In the genomic region with DNA sequence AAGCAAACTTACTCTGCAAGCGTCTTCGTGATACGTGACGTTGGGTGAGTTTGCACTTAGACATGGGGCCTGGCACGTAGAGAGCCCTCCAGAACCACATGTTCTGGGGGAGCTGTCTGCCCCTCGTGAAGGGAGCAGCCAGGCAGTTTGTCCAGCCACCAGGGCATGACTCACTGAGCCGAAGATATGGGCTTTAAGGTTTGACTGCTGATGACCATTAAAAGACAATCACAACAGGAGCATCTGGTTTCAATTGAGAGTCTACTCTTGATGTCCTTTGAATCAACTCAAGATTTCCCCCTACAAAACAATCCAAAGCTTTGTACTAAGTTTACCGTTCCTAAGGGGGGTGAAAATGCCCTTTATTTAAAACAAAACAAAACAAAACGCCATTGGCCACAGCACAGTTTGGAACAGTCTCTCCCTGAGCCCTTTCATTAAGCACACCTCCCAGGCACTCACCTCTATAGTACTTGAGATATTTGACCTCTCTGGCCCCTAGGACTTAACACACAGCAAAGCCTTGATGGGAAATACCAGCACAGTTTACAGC, we compare ENCODE assay signal across 25 mouse cellular contexts. TPM values are rescaled to one million over a fixed set of nuclear protein-coding genes. Genes with fewer than 3 reads are reported as not detected.
DNase-seq lines count a peak whose midpoint lies in the region; ATAC-seq lines count a peak whose summit lies in the region.
"Had no signal": no experiment of that assay in that cellular context is flagged by ENCODE, and none has a peak within 500 bp of the region (broad histone marks: within the 10 kb centered on the region; RNA-seq: fewer than 3 reads in every experiment).

No protein-coding gene starts in this region.

- no peak for DNase-seq in forebrain, embryonic 10.5 days (ENCODE audit: extremely low spot score, low spot score)
- DNase-seq in forebrain, embryonic 11.5 days (ENCODE audit: low spot score): no peak
- peak; percentile 77 for DNase-seq in 3T3-L1 (ENCODE audit: low read depth, low spot score)
- DNase-seq in embryonic facial prominence, embryonic 10.5 days (ENCODE audit: low spot score): peak; percentile 38
- DNase-seq in limb, embryonic 11.5 days (ENCODE audit: low spot score): peak; percentile 41
- no peak for DNase-seq in testis, postnatal 10 days (ENCODE audit: low spot score)
- no peak for DNase-seq in heart, postnatal 14 days
- DNase-seq: adrenal gland, postnatal 14 days; cerebellum, adult 8-10 months; gastrocnemius, postnatal 36 days; kidney, adult 18-20 months; layer of hippocampus, postnatal 36 days; liver; midbrain, embryonic 14.5 days; right cerebral cortex, postnatal 25 days; spleen, adult 18-20 months; thymus, postnatal 14 days had no signal

- WGBS in forebrain, embryonic 10.5 days: 67% methylated on average over 9 of the region's 9 CpGs
- WGBS in forebrain, embryonic 11.5 days: 73% methylated on average over 9 of the region's 9 CpGs
- 43% methylated on average over 9 of the region's 9 CpGs for WGBS in embryonic facial prominence, embryonic 10.5 days
- 36% methylated on average over 9 of the region's 9 CpGs for WGBS in limb, embryonic 11.5 days
- 65% methylated on average over 9 of the region's 9 CpGs for WGBS in hindbrain, embryonic 12.5 days

- no peaks in the 10 kb centered on the region for H3K9me3 ChIP-seq in forebrain, embryonic 10.5 days
- H3K9me3 ChIP-seq in forebrain, embryonic 11.5 days (ENCODE audit: control insufficient read depth, low read length): no peaks in the 10 kb centered on the region
- H3K9me3 ChIP-seq in embryonic facial prominence, embryonic 10.5 days: no peaks in the 10 kb centered on the region
- no peaks in the 10 kb centered on the region for H3K9me3 ChIP-seq in limb, embryonic 11.5 days (ENCODE audit: control insufficient read depth, low read length)
- no peaks in the 10 kb centered on the region for H3K9me3 ChIP-seq in hindbrain, embryonic 12.5 days (replicated peaks)
- H3K9me3 ChIP-seq: hindbrain, embryonic 10.5 days; liver, embryonic 15.5 days; megakaryocyte, embryonic 14.5 days had no signal

- H3K36me3 ChIP-seq in forebrain, embryonic 10.5 days (replicated peaks): no peaks in the 10 kb centered on the region
- H3K36me3 ChIP-seq in forebrain, embryonic 11.5 days (ENCODE audit: control insufficient read depth, insufficient read depth, low read length): no peaks in the 10 kb centered on the region
- no peaks in the 10 kb centered on the region for H3K36me3 ChIP-seq in embryonic facial prominence, embryonic 10.5 days (replicated peaks)
- no peaks in the 10 kb centered on the region for H3K36me3 ChIP-seq in limb, embryonic 11.5 days (ENCODE audit: control insufficient read depth, insufficient read depth, low read length)
- H3K36me3 ChIP-seq in hindbrain, embryonic 12.5 days: no peaks in the 10 kb centered on the region
- H3K36me3 ChIP-seq: hindbrain, embryonic 10.5 days; liver, embryonic 15.5 days had no signal

- no peak overlapping the region for H3K4me2 ChIP-seq in forebrain, embryonic 11.5 days (ENCODE audit: low read depth, low read length, severe bottlenecking)
- no peak overlapping the region for H3K4me2 ChIP-seq in limb, embryonic 11.5 days (ENCODE audit: low read depth, severe bottlenecking)
- no peak overlapping the region for H3K4me2 ChIP-seq in hindbrain, embryonic 12.5 days (replicated peaks)
- H3K4me2 ChIP-seq: liver, embryonic 15.5 days had no signal

- no peak overlapping the region for H3K9ac ChIP-seq in forebrain, embryonic 11.5 days (ENCODE audit: low read length)
- no peak overlapping the region for H3K9ac ChIP-seq in limb, embryonic 11.5 days (ENCODE audit: low read length)
- H3K9ac ChIP-seq in hindbrain, embryonic 12.5 days: no peak overlapping the region
- H3K9ac ChIP-seq: liver, embryonic 15.5 days had no signal

- H3K4me3 ChIP-seq in forebrain, embryonic 10.5 days: no peak overlapping the region
- H3K4me3 ChIP-seq in forebrain, embryonic 11.5 days (ENCODE audit: low read depth, low read length): no peak overlapping the region
- H3K4me3 ChIP-seq in embryonic facial prominence, embryonic 10.5 days: no peak overlapping the region
- H3K4me3 ChIP-seq in limb, embryonic 11.5 days (ENCODE audit: low read depth, low read length): no peak overlapping the region
- no peak overlapping the region for H3K4me3 ChIP-seq in hindbrain, embryonic 12.5 days
- H3K4me3 ChIP-seq: hindbrain, embryonic 10.5 days; liver, embryonic 15.5 days; megakaryocyte, embryonic 14.5 days had no signal

- peaks cover 22% of the 10 kb centered on the region; the same call in 1 of the 2 replicates for H3K4me1 ChIP-seq in forebrain, embryonic 10.5 days
- no peaks in the 10 kb centered on the region for H3K4me1 ChIP-seq in forebrain, embryonic 11.5 days (replicated peaks; ENCODE audit: control insufficient read depth, insufficient read depth, low read length)
- H3K4me1 ChIP-seq in embryonic facial prominence, embryonic 10.5 days: peaks cover 32% of the 10 kb centered on the region
- peaks cover 5% of the 10 kb centered on the region for H3K4me1 ChIP-seq in limb, embryonic 11.5 days (ENCODE audit: control insufficient read depth, insufficient read depth, low read length)
- H3K4me1 ChIP-seq in hindbrain, embryonic 12.5 days: no peaks in the 10 kb centered on the region
- H3K4me1 ChIP-seq: liver, embryonic 15.5 days had no signal

- intact Hi-C loops in heart, postnatal 14 days (cut with DNase I): no loop called here

- no peak for ATAC-seq in forebrain, embryonic 11.5 days (replicated peaks; ENCODE audit: low FRiP score)
- ATAC-seq in limb, embryonic 11.5 days (ENCODE audit: insufficient number of reproducible peaks, low FRiP score, low TSS enrichment, low read depth): 0 out of 2 replicates have a peak, but pooled peaks have one; percentile 27
- no peak for ATAC-seq in hindbrain, embryonic 12.5 days (ENCODE audit: low FRiP score)
- ATAC-seq: forebrain, embryonic 16.5 days; hindbrain, postnatal 0 days; lung, postnatal 0 days had no signal

- H3K27ac ChIP-seq in forebrain, embryonic 10.5 days: peak overlapping the region; percentile 35; the same call in 1 of the 2 replicates
- H3K27ac ChIP-seq in forebrain, embryonic 11.5 days (ENCODE audit: low read depth, low read length): no peak overlapping the region
- peak overlapping the region; percentile 65; the same call in 1 of the 2 replicates for H3K27ac ChIP-seq in embryonic facial prominence, embryonic 10.5 days (replicated peaks)
- H3K27ac ChIP-seq in limb, embryonic 11.5 days (replicated peaks; ENCODE audit: low read depth, low read length): no peak overlapping the region
- H3K27ac ChIP-seq in hindbrain, embryonic 12.5 days: no peak overlapping the region
- H3K27ac ChIP-seq: hindbrain, embryonic 10.5 days; hindbrain, postnatal 0 days; kidney, postnatal 0 days; liver, embryonic 15.5 days had no signal

- H3K27me3 ChIP-seq in forebrain, embryonic 10.5 days (ENCODE audit: poor library complexity, severe bottlenecking): no peaks in the 10 kb centered on the region
- no peaks in the 10 kb centered on the region for H3K27me3 ChIP-seq in forebrain, embryonic 11.5 days (ENCODE audit: control insufficient read depth, insufficient read depth, low read length)
- H3K27me3 ChIP-seq in embryonic facial prominence, embryonic 10.5 days (replicated peaks; ENCODE audit: low read depth, poor library complexity, severe bottlenecking): no peaks in the 10 kb centered on the region
- no peaks in the 10 kb centered on the region for H3K27me3 ChIP-seq in limb, embryonic 11.5 days (ENCODE audit: control insufficient read depth, insufficient read depth, low read length)
- no peaks in the 10 kb centered on the region for H3K27me3 ChIP-seq in hindbrain, embryonic 12.5 days
- H3K27me3 ChIP-seq: liver, embryonic 15.5 days; megakaryocyte, embryonic 14.5 days had no signal

RNA-seq across cellular contexts. Expression of a gene that starts 34.5 kb away (rescaled TPM):
- polyA plus RNA-seq in forebrain, embryonic 10.5 days (2016; fragmentation: Nextera tagmentation; extraction: Ambion mirVana): 13.8 and 15.2 TPM in 2 replicates
- 19.1 and 19.3 TPM in 2 replicates for polyA plus RNA-seq in forebrain, embryonic 11.5 days (2014; fragmentation: Nextera tagmentation; extraction: Ambion mirVana)
- 17.4 and 19.2 TPM in 2 replicates for polyA plus RNA-seq in embryonic facial prominence, embryonic 10.5 days (2016; fragmentation: Nextera tagmentation; extraction: Ambion mirVana)
- polyA plus RNA-seq in limb, embryonic 11.5 days (2014; fragmentation: Nextera tagmentation; extraction: Ambion mirVana): 23.5 and 24.6 TPM in 2 replicates
- polyA plus RNA-seq in hindbrain, embryonic 12.5 days (2016; fragmentation: Nextera tagmentation; extraction: Ambion mirVana): 20.9 and 23.4 TPM in 2 replicates
- total RNA-seq in heart, postnatal 14 days (2021): 10 to 100 TPM; 15.9 to 16.9 TPM

Comparison
In these comparisons a context has a peak if more than half of its experiments do, and no peak if none do; other contexts are left out.
1. H3K27ac ChIP-seq: peak in forebrain, embryonic 10.5 days (single experiment) and embryonic facial prominence, embryonic 10.5 days (single experiment); none in forebrain, embryonic 11.5 days (single experiment), limb, embryonic 11.5 days (single experiment) and hindbrain, embryonic 12.5 days (single experiment).
2. DNase-seq: peak in 3T3-L1 (single experiment), embryonic facial prominence, embryonic 10.5 days (single experiment) and limb, embryonic 11.5 days (single experiment); none in forebrain, embryonic 10.5 days (single experiment), forebrain, embryonic 11.5 days (single experiment), testis, postnatal 10 days (single experiment) and heart, postnatal 14 days (0 of 2).